Mouse (Mus musculus): ENCODE data around the gene Tenm4.

Gene Tenm4

GRCm38 (mm10) chr7:96773585-96774225 is 602.7 kb downstream of the Tenm4 start:
- no peak for DNase-seq (ENCODE audit: low spot score in 2 of 2)

- DNase-seq (ENCODE audit: low spot score in 2 of 2): no peak
Observed at GRCm38 (mm10) chr7:96775080-96775486, 604.0 kb downstream of the Tenm4 start.

- DNase-seq (ENCODE audit: low spot score in 2 of 2): no peak
Observed at GRCm38 (mm10) chr7:96777938-96778600, 607.0 kb downstream of the Tenm4 start.

GRCm38 (mm10) chr7:96778601-96778969 is 607.5 kb downstream of the Tenm4 start:
- no peak for DNase-seq (ENCODE audit: low spot score in 2 of 2)

- no peak for DNase-seq (ENCODE audit: low spot score in 2 of 2)
Observed at GRCm38 (mm10) chr7:96780556-96780955, 609.5 kb downstream of the Tenm4 start.

- DNase-seq (ENCODE audit: low spot score in 2 of 2): no peak
Observed at GRCm38 (mm10) chr7:96781068-96781467, 610.0 kb downstream of the Tenm4 start.

- no peak for DNase-seq (ENCODE audit: low spot score in 2 of 2)
Observed at GRCm38 (mm10) chr7:96782686-96783085, 611.6 kb downstream of the Tenm4 start.

GRCm38 (mm10) chr7:96785808-96786207 is 614.8 kb downstream of the Tenm4 start:
- no peak for DNase-seq (ENCODE audit: low spot score in 2 of 2)

GRCm38 (mm10) chr7:96786262-96787044 is 615.4 kb downstream of the Tenm4 start:
- DNase-seq (ENCODE audit: low spot score in 2 of 2): no peak

- no peak for DNase-seq (ENCODE audit: low spot score in 2 of 2)
Observed at GRCm38 (mm10) chr7:96788135-96788534, 617.1 kb downstream of the Tenm4 start.

GRCm38 (mm10) chr7:96790326-96790725 is 619.3 kb downstream of the Tenm4 start:
- DNase-seq (ENCODE audit: low spot score in 2 of 2): no peak

- no peak for DNase-seq (ENCODE audit: low spot score in 2 of 2)
Observed at GRCm38 (mm10) chr7:96792456-96793229, 621.6 kb downstream of the Tenm4 start.

GRCm38 (mm10) chr7:96796033-96796741 is 625.1 kb downstream of the Tenm4 start:
- DNase-seq (ENCODE audit: low spot score in 2 of 2): peak in 1 of 2 experiments; percentile 30

- no peak for DNase-seq (ENCODE audit: low spot score in 2 of 2)
Observed at GRCm38 (mm10) chr7:96796788-96797485, 625.9 kb downstream of the Tenm4 start.

- no peak for DNase-seq (ENCODE audit: low spot score in 2 of 2)
Observed at GRCm38 (mm10) chr7:96797716-96798332, 626.8 kb downstream of the Tenm4 start.

GRCm38 (mm10) chr7:96799816-96800215 is 628.8 kb downstream of the Tenm4 start:
- DNase-seq (ENCODE audit: low spot score in 2 of 2): no peak

GRCm38 (mm10) chr7:96801368-96801767 is 630.3 kb downstream of the Tenm4 start:
- peak in 1 of 2 experiments; percentile 16 for DNase-seq (ENCODE audit: low spot score in 2 of 2)

- DNase-seq (ENCODE audit: low spot score in 2 of 2): no peak
Observed at GRCm38 (mm10) chr7:96802216-96802615, 631.2 kb downstream of the Tenm4 start.

GRCm38 (mm10) chr7:96806561-96806960 is 635.5 kb downstream of the Tenm4 start:
- no peak for DNase-seq (ENCODE audit: low spot score in 2 of 2)

All from urinary bladder, postnatal 36 days (tissue).